Mouse (Mus musculus) liver, adult 2 months (tissue): ENCODE measurements around the gene Ppp1r14b.

Experiments
- CTCF ChIP-seq: fragments of 200-500 bp; IDR thresholded peaks from 2 replicates; pipeline ENCODE4 v1.5.1; 2011; ENCODE audit warnings: low read depth, low read length, control low read depth
- POLR2A ChIP-seq: fragments of 200-500 bp; IDR thresholded peaks from 2 replicates; pipeline ENCODE4 v1.6.1; 2011; ENCODE audit warnings: low read length, control low read depth; ENCODE audit not compliant: insufficient read depth; ENCODE audit errors: extremely low read depth

DNA sequence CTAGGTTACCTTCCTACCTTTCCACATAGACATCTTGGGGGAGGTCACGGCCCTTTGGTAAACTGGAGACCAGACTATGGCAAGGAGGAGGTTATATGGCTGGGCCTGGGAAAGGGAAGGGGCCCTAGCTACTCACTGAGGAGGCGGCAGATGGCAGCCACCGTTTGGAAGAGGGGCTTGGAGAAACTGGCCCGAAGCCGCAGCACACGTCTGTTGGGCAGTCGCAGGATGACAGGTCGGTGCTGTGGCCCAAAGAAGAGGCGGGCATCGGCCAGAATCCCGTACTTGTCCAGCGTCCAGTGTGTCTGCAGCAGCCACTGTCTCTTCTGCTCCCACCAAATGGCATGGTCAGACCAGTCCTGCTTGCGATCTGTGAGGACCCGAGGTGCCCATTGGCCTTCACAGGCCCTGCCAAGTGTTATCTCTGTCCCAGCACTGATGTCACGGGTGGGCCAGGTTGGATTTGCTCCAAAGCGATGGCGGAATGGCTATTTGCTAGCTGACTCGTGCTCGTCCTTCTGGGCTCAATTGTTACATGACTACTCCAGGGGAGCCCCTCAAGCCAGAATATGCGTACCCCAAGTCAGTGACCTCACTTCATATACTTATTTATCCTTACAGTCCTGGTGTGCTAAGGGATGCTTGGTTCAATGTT, 39.8 kb downstream of the Ppp1r14b start:
- TF ChIP-seq CTCF: no peak
- TF ChIP-seq POLR2A: no peak
